ENCODE assay signal across 11 mouse cellular contexts in the genomic region with DNA sequence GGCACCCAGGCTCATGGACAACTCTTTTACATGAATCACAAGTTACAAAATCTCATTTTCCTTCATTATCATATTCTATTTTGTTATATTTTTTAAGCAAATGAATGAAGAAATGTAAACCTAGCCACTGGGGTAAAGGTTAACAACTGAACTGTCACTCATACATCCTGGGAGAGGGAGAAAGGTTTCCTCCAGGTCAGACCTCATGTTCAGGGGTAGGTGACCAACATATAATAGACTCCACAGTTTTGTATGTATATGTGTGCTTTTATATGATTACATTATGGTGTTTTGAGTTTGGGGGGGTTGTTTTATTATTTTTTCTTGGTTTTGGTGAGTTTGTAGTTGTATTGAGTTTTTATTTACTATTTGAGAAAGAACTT. TPM values are rescaled to one million over a fixed set of nuclear protein-coding genes. Genes with fewer than 3 reads are reported as not detected.
A peak's percentile ranks its signal among the peaks of the same experiment; 100 is the strongest.
DNase-seq lines count a peak whose midpoint lies in the region; ATAC-seq and TF ChIP-seq lines count a peak whose summit lies in the region.
"Had no signal": no experiment of that assay in that cellular context is flagged by ENCODE, and none has a peak within 500 bp of the region (broad histone marks: within the 10 kb centered on the region; RNA-seq: fewer than 3 reads in every experiment).

No protein-coding gene starts in this region.

- H3K9me3 ChIP-seq in lung, embryonic 15.5 days = no peaks in the 10 kb centered on the region
- no peaks in the 10 kb centered on the region for H3K9me3 ChIP-seq in lung, postnatal 0 days (ENCODE audit: low read length)
- no peaks in the 10 kb centered on the region for H3K9me3 ChIP-seq in limb, embryonic 13.5 days
- no peaks in the 10 kb centered on the region for H3K9me3 ChIP-seq in stomach, embryonic 14.5 days (ENCODE audit: control insufficient read depth, low read depth, low read length)

- no peak for TF ChIP-seq EP300 in lung, postnatal 0 days (IDR thresholded peaks at IDR 0.05)

- H3K4me1 ChIP-seq in lung, embryonic 15.5 days = peaks cover 8% of the 10 kb centered on the region
- no peaks in the 10 kb centered on the region for H3K4me1 ChIP-seq in lung, postnatal 0 days (ENCODE audit: insufficient read depth, low read depth, low read length)
- peaks cover 4% of the 10 kb centered on the region; the same call in 1 of the 2 replicates for H3K4me1 ChIP-seq in limb, embryonic 13.5 days
- no peaks in the 10 kb centered on the region for H3K4me1 ChIP-seq in stomach, embryonic 14.5 days (ENCODE audit: control insufficient read depth, insufficient read depth, low read length)

- H3K36me3 ChIP-seq in lung, embryonic 15.5 days = no peaks in the 10 kb centered on the region
- no peaks in the 10 kb centered on the region for H3K36me3 ChIP-seq in lung, postnatal 0 days (ENCODE audit: insufficient read depth, low read length)
- no peaks in the 10 kb centered on the region for H3K36me3 ChIP-seq in limb, embryonic 13.5 days
- no peaks in the 10 kb centered on the region for H3K36me3 ChIP-seq in stomach, embryonic 14.5 days (ENCODE audit: control insufficient read depth, insufficient read depth, low read length)

- no peak for DNase-seq in gastrocnemius, adult 2 months
- no peak for DNase-seq in gastrocnemius, postnatal 25 days
- DNase-seq in lung, postnatal 0 days (ENCODE audit: low spot score) = no peak
- DNase-seq in adrenal gland, postnatal 14 days = no peak
- no peak for DNase-seq in gastrocnemius, postnatal 10 days

- TF ChIP-seq CTCF in gastrocnemius, adult 2 months (IDR thresholded peaks at IDR 0.05) = no peak
- no peak for TF ChIP-seq CTCF in lung, postnatal 0 days (IDR thresholded peaks at IDR 0.05)

- H3K9ac ChIP-seq in lung, embryonic 15.5 days = no peak overlapping the region
- no peak overlapping the region for H3K9ac ChIP-seq in lung, postnatal 0 days (replicated peaks; ENCODE audit: low read depth)
- H3K9ac ChIP-seq in limb, embryonic 13.5 days = no peak overlapping the region
- H3K9ac ChIP-seq in stomach, embryonic 14.5 days (replicated peaks; ENCODE audit: low read depth, low read length) = no peak overlapping the region

- peak overlapping the region; percentile 73 for H3K4me3 ChIP-seq in gastrocnemius, adult 2 months
- no peak overlapping the region for H3K4me3 ChIP-seq in lung, embryonic 15.5 days
- H3K4me3 ChIP-seq in lung, postnatal 0 days (ENCODE audit: low read depth, low read length) = no peak overlapping the region
- no peak overlapping the region for H3K4me3 ChIP-seq in limb, embryonic 13.5 days
- H3K4me3 ChIP-seq in stomach, embryonic 14.5 days (ENCODE audit: low read depth, low read length) = no peak overlapping the region

- H3K27me3 ChIP-seq in lung, embryonic 15.5 days = no peaks in the 10 kb centered on the region
- no peaks in the 10 kb centered on the region for H3K27me3 ChIP-seq in lung, postnatal 0 days (replicated peaks; ENCODE audit: insufficient read depth, low read length)
- H3K27me3 ChIP-seq in limb, embryonic 13.5 days = peaks cover 7% of the 10 kb centered on the region; the same call in 1 of the 2 replicates
- no peaks in the 10 kb centered on the region for H3K27me3 ChIP-seq in stomach, embryonic 14.5 days (ENCODE audit: control insufficient read depth, insufficient read depth, low read length)
- H3K27me3 ChIP-seq: Patski had no signal

- intact Hi-C loops in gastrocnemius, adult 2 months (cut with DNase I) = no loop called here

- H3K27ac ChIP-seq in gastrocnemius, adult 2 months = peak overlapping the region; percentile 75; the same call in 1 of the 2 replicates
- H3K27ac ChIP-seq in lung, embryonic 15.5 days = no peak overlapping the region
- H3K27ac ChIP-seq in lung, postnatal 0 days (ENCODE audit: low read length) = no peak overlapping the region
- no peak overlapping the region for H3K27ac ChIP-seq in limb, embryonic 13.5 days
- no peak overlapping the region for H3K27ac ChIP-seq in stomach, embryonic 14.5 days (ENCODE audit: low read length)

- H3K4me2 ChIP-seq in lung, embryonic 15.5 days = peak overlapping the region; percentile 86; the same call in 1 of the 2 replicates
- no peak overlapping the region for H3K4me2 ChIP-seq in lung, postnatal 0 days (replicated peaks; ENCODE audit: low read depth, low read length)
- H3K4me2 ChIP-seq in limb, embryonic 13.5 days (replicated peaks) = peak overlapping the region; percentile 86; the same call in 1 of the 2 replicates
- no peak overlapping the region for H3K4me2 ChIP-seq in stomach, embryonic 14.5 days (replicated peaks; ENCODE audit: low read depth, low read length)

- no peak for ATAC-seq in lung, embryonic 15.5 days (ENCODE audit: borderline replicate concordance, extremely low read depth, low FRiP score, low TSS enrichment)
- ATAC-seq in lung, postnatal 0 days = no peak
- no peak for ATAC-seq in limb, embryonic 13.5 days (ENCODE audit: low FRiP score, low read depth)
- ATAC-seq in stomach, embryonic 14.5 days (ENCODE audit: insufficient number of reproducible peaks, insufficient read depth, low FRiP score, low read depth) = peak; percentile 64; the same call in 1 of the 2 replicates
- ATAC-seq: Patski had no signal

RNA-seq across cellular contexts. Expression of a gene that starts 10.3 kb away (rescaled TPM):
- total RNA-seq in gastrocnemius, adult 2 months (2021) = 1 to 10 TPM; 2.6 to 4.5 TPM
- total RNA-seq in gastrocnemius, postnatal 25 days (2021) = 1 to 10 TPM; 1.9 to 5.3 TPM
- polyA plus RNA-seq in lung, embryonic 15.5 days (2015; fragmentation: Nextera tagmentation; extraction: Ambion mirVana) = 18.7 and 23.1 TPM in 2 replicates
- polyA plus RNA-seq in lung, postnatal 0 days (2015; fragmentation: Nextera tagmentation; extraction: Ambion mirVana) = 171 and 174 TPM in 2 replicates
- polyA plus RNA-seq in limb, embryonic 13.5 days (2015; fragmentation: Nextera tagmentation; extraction: Ambion mirVana) = 0.08 and 0.36 TPM in 2 replicates
- 1.0 TPM in 2 replicates for polyA plus RNA-seq in stomach, embryonic 14.5 days (2014; fragmentation: Nextera tagmentation; extraction: Ambion mirVana)
- 18.5 and 28.6 TPM in 2 replicates for total RNA-seq in adrenal gland, postnatal 14 days (2021)
- 1 to 10 TPM; 2.0 to 2.6 TPM for total RNA-seq in gastrocnemius, postnatal 10 days (2021)
- total RNA-seq: monocyte, adult 5-6 weeks had no signal

RNA-seq across cellular contexts. Expression of a gene that starts 57.1 kb away (rescaled TPM):
- not detected for total RNA-seq in gastrocnemius, adult 2 months (2021)
- total RNA-seq in gastrocnemius, postnatal 25 days (2021) = not detected
- not detected in 2 replicates for polyA plus RNA-seq in lung, embryonic 15.5 days (2015; fragmentation: Nextera tagmentation; extraction: Ambion mirVana)
- polyA plus RNA-seq in lung, postnatal 0 days (2015; fragmentation: Nextera tagmentation; extraction: Ambion mirVana) = 0.08 TPM in 1 of 2 replicates, not detected in the other
- not detected in 2 replicates for polyA plus RNA-seq in limb, embryonic 13.5 days (2015; fragmentation: Nextera tagmentation; extraction: Ambion mirVana)
- polyA plus RNA-seq in stomach, embryonic 14.5 days (2014; fragmentation: Nextera tagmentation; extraction: Ambion mirVana) = not detected in 2 replicates
- total RNA-seq in adrenal gland, postnatal 14 days (2021) = 3.1 and 9.7 TPM in 2 replicates
- total RNA-seq in gastrocnemius, postnatal 10 days (2021) = not detected
- total RNA-seq: left cerebral cortex, adult 8-10 months; monocyte, adult 5-6 weeks had no signal
- polyA plus RNA-seq: Patski had no signal

Comparison
In these comparisons a context has a peak if more than half of its experiments do, and no peak if none do; other contexts are left out.
1. H3K4me2 ChIP-seq: peak in lung, embryonic 15.5 days (single experiment) and limb, embryonic 13.5 days (single experiment); none in lung, postnatal 0 days (single experiment) and stomach, embryonic 14.5 days (single experiment).